Mouse (Mus musculus): ENCODE results near the gene Wdr45. TPM values are rescaled to one million over a fixed set of nuclear protein-coding genes. Genes with fewer than 3 reads are reported as not detected.
A peak's percentile ranks its signal among the peaks of the same experiment; 100 is the strongest.
"Not testable (repeated sequence)": the region's sequence is repeated elsewhere in the genome, so short reads cannot be mapped to it uniquely, and the experiment has no call there.

The Wdr45 gene
- polyA plus RNA-seq (2016; fragmentation: Nextera tagmentation; extraction: Ambion mirVana) = 23.6 and 30.0 TPM in 2 replicates

- H3K36me3 ChIP-seq; H3K27me3 ChIP-seq; H3K4me1 ChIP-seq; H3K9me3 ChIP-seq (replicated peaks); H3K27ac ChIP-seq: not testable (repeated sequence)
- H3K4me2 ChIP-seq (replicated peaks) = peak within 1 kb of the TSS; percentile 49
- H3K4me3 ChIP-seq = peak within 1 kb of the TSS; percentile 25
- H3K9ac ChIP-seq = peak within 1 kb of the TSS; percentile 47
- ATAC-seq (ENCODE audit: low FRiP score) = peak; percentile 98
- 17% methylated on average over 36 of the region's 60 CpGs for WGBS
Observed at GRCm38 (mm10) chrX:7714135-7714899, at the start of gene Wdr45. Wdr45 (plus strand) TSS chrX:7714333.

DNA sequence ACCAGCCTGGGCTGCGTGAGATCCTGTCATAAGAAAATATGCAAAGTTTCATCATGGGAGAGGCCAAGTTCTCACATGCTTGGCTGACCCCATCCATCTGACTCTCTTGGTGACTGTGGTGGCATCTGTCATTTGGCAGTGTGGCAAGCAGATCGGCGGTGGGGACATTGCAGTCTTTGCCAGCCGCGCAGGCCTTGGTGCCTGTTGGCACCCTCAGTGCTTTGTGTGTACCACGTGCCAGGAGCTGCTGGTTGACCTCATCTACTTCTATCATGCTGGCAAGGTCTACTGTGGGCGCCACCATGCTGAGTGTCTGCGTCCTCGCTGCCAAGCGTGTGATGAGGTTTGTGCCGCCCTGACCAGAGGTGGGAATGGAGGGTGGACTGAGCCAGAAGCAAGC, 49.3 kb upstream of the Wdr45 start:
- H3K27ac ChIP-seq = no peak overlapping the region
- H3K4me3 ChIP-seq = no peak overlapping the region
- WGBS = 85% methylated on average over 11 of the region's 11 CpGs
- no peak for ATAC-seq (ENCODE audit: low FRiP score)
- H3K9me3 ChIP-seq (replicated peaks) = no peaks in the 10 kb centered on the region
- H3K4me1 ChIP-seq = no peaks in the 10 kb centered on the region
- no peak overlapping the region for H3K4me2 ChIP-seq (replicated peaks)
- 0 out of 2 replicates have a peak, but pooled peaks cover 2% of the 10 kb centered on the region for H3K36me3 ChIP-seq
- no peak overlapping the region for H3K9ac ChIP-seq
- H3K27me3 ChIP-seq = no peaks in the 10 kb centered on the region

- 0 out of 2 replicates have a peak, but pooled peaks cover 2% of the 10 kb centered on the region for H3K36me3 ChIP-seq
- no peak overlapping the region for H3K27ac ChIP-seq
- no peaks in the 10 kb centered on the region for H3K9me3 ChIP-seq (replicated peaks)
- WGBS = 78% methylated on average over 21 of the region's 21 CpGs
- no peaks in the 10 kb centered on the region for H3K4me1 ChIP-seq
- no peak overlapping the region for H3K4me2 ChIP-seq (replicated peaks)
- H3K27me3 ChIP-seq = no peaks in the 10 kb centered on the region
- no peak overlapping the region for H3K4me3 ChIP-seq
- ATAC-seq (ENCODE audit: low FRiP score) = no peak
- H3K9ac ChIP-seq = no peak overlapping the region
Observed at GRCm38 (mm10) chrX:7665739-7666502, 48.2 kb upstream of the Wdr45 start.

DNA sequence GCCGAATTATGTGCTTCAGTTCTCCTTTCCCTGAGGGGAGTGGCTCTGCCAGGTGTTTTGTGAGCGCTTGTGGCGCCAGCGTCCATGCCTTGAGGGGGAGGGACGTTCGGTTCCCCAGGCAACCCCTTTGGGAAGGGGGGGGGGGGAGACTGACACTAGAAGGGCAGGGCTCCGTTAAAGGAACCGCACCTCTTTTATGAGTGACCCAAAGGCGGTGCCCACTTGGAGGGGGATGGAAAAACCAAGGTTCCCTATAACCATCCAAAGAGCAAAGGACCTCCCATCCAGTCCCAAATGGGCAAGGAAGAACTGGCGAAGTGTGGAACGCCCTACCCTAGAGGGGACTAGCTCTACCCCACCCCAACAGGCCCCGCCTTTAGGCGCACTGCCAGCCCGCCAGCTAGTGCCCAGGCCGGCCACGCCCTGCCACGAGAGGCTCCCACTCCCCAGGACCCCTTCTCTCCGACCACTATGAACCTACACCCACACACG, 43.7 kb upstream of the Wdr45 start:
- WGBS = 32% methylated on average over 15 of the region's 19 CpGs
- Histone ChIP-seq H3K4me3 (peak overlapping the region; percentile 36), H3K27me3 (peaks cover 4% of the 10 kb centered on the region; the same call in 1 of the 2 replicates), H3K27ac (no peak overlapping the region), H3K4me1 (no peaks in the 10 kb centered on the region), H3K9ac (peak overlapping the region; percentile 13; the same call in 1 of the 2 replicates), H3K36me3 (0 out of 2 replicates have a peak, but pooled peaks cover 2% of the 10 kb centered on the region), H3K4me2 (replicated peaks) (peak overlapping the region; percentile 52), H3K9me3 (replicated peaks) (no peaks in the 10 kb centered on the region)
- peak; percentile 79 for ATAC-seq (ENCODE audit: low FRiP score)

GRCm38 (mm10) chrX:7670921-7671623, 43.1 kb upstream of the Wdr45 start, which contains the start of gene Plp2:
Plp2 (minus strand) TSS chrX:7671390.
- Histone ChIP-seq H3K4me3 (peak within 1 kb of the TSS; percentile 36), H3K4me2 (replicated peaks) (peak within 1 kb of the TSS; percentile 52), H3K4me1 (no peaks in the 10 kb centered on the region), H3K27ac (no peak within 1 kb of the TSS), H3K9me3 (replicated peaks) (no peaks in the 10 kb centered on the region), H3K36me3 (0 out of 2 replicates have a peak, but pooled peaks cover 2% of the 10 kb centered on the region), H3K9ac (peak within 1 kb of the TSS; percentile 23; the same call in 1 of the 2 replicates), H3K27me3 (peaks cover 4% of the 10 kb centered on the region; the same call in 1 of the 2 replicates)
- peak; percentile 47; the same call in 1 of the 2 replicates for ATAC-seq (ENCODE audit: low FRiP score)
- 25% methylated on average over 36 of the region's 36 CpGs for WGBS

- Histone ChIP-seq H3K36me3 (no peaks in the 10 kb centered on the region), H3K4me3 (no peak overlapping the region), H3K9ac (no peak overlapping the region), H3K4me2 (replicated peaks) (no peak overlapping the region), H3K4me1 (no peaks in the 10 kb centered on the region), H3K27me3 (peaks cover 4% of the 10 kb centered on the region; the same call in 1 of the 2 replicates), H3K9me3 (replicated peaks) (no peaks in the 10 kb centered on the region), H3K27ac (no peak overlapping the region)
- 50% methylated on average over 6 of the region's 6 CpGs for WGBS
- ATAC-seq (ENCODE audit: low FRiP score) = no peak
Observed at GRCm38 (mm10) chrX:7672739-7673138, 41.4 kb upstream of the Wdr45 start.

- Histone ChIP-seq H3K36me3 (no peaks in the 10 kb centered on the region), H3K9ac (no peak overlapping the region), H3K27ac (no peak overlapping the region), H3K4me3 (no peak overlapping the region), H3K4me1 (no peaks in the 10 kb centered on the region), H3K27me3 (peaks cover 4% of the 10 kb centered on the region; the same call in 1 of the 2 replicates), H3K9me3 (replicated peaks) (no peaks in the 10 kb centered on the region), H3K4me2 (replicated peaks) (peak overlapping the region; percentile 39; the same call in 1 of the 2 replicates)
- WGBS = 45% methylated on average over 12 of the region's 12 CpGs
- ATAC-seq (ENCODE audit: low FRiP score) = no peak
Observed at GRCm38 (mm10) chrX:7673578-7674281, 40.4 kb upstream of the Wdr45 start.

GRCm38 (mm10) chrX:7674284-7675000, 39.7 kb upstream of the Wdr45 start:
- H3K9me3 ChIP-seq (replicated peaks) = no peaks in the 10 kb centered on the region
- peak overlapping the region; percentile 15; the same call in 1 of the 2 replicates for H3K4me3 ChIP-seq
- H3K27me3 ChIP-seq = peaks cover 4% of the 10 kb centered on the region; the same call in 1 of the 2 replicates
- no peak overlapping the region for H3K9ac ChIP-seq
- peak overlapping the region; percentile 39 for H3K4me2 ChIP-seq (replicated peaks)
- H3K36me3 ChIP-seq = no peaks in the 10 kb centered on the region
- H3K27ac ChIP-seq = no peak overlapping the region
- ATAC-seq (ENCODE audit: low FRiP score) = no peak
- no peaks in the 10 kb centered on the region for H3K4me1 ChIP-seq
- WGBS = 42% methylated on average over 28 of the region's 28 CpGs

GRCm38 (mm10) chrX:7675001-7675380, 39.1 kb upstream of the Wdr45 start:
- no peak for ATAC-seq (ENCODE audit: low FRiP score)
- H3K4me3 ChIP-seq = peak overlapping the region; percentile 15; the same call in 1 of the 2 replicates
- no peak overlapping the region for H3K27ac ChIP-seq
- H3K9ac ChIP-seq = no peak overlapping the region
- peak overlapping the region; percentile 39 for H3K4me2 ChIP-seq (replicated peaks)
- H3K36me3 ChIP-seq = no peaks in the 10 kb centered on the region
- H3K4me1 ChIP-seq = no peaks in the 10 kb centered on the region
- WGBS = 40% methylated on average over 10 of the region's 10 CpGs
- H3K9me3 ChIP-seq (replicated peaks) = no peaks in the 10 kb centered on the region
- H3K27me3 ChIP-seq = peaks cover 4% of the 10 kb centered on the region; the same call in 1 of the 2 replicates

- Histone ChIP-seq H3K9ac (no peak overlapping the region), H3K27me3 (peaks cover 4% of the 10 kb centered on the region; the same call in 1 of the 2 replicates), H3K4me1 (no peaks in the 10 kb centered on the region), H3K27ac (no peak overlapping the region), H3K36me3 (no peaks in the 10 kb centered on the region), H3K4me2 (replicated peaks) (0 out of 2 replicates have a peak overlapping the region, but pooled peaks have one; percentile 47), H3K9me3 (replicated peaks) (no peaks in the 10 kb centered on the region), H3K4me3 (no peak overlapping the region)
- WGBS = 49% methylated on average over 3 of the region's 3 CpGs
- no peak for ATAC-seq (ENCODE audit: low FRiP score)
Observed at GRCm38 (mm10) chrX:7678986-7679385, 35.1 kb upstream of the Wdr45 start.
